Mouse (Mus musculus): ENCODE results near the gene Wwox.

The Wwox gene

GRCm38 (mm10) chr8:114599555-114599954 lies 160.1 kb downstream of the Wwox start:
- DNase-seq (ENCODE audit: low spot score): no peak

- no peak for DNase-seq (ENCODE audit: low spot score)
Observed at GRCm38 (mm10) chr8:114600196-114600595, 160.7 kb downstream of the Wwox start.

- DNase-seq (ENCODE audit: low spot score): peak; percentile 31
Observed at GRCm38 (mm10) chr8:114603046-114603445, 163.6 kb downstream of the Wwox start.

GRCm38 (mm10) chr8:114603561-114603960 lies 164.1 kb downstream of the Wwox start:
- peak; percentile 93 for DNase-seq (ENCODE audit: low spot score)

- no peak for DNase-seq (ENCODE audit: low spot score)
Observed at GRCm38 (mm10) chr8:114604315-114604714, 164.9 kb downstream of the Wwox start.

GRCm38 (mm10) chr8:114605651-114606050 lies 166.2 kb downstream of the Wwox start:
- peak; percentile 47 for DNase-seq (ENCODE audit: low spot score)

GRCm38 (mm10) chr8:114609330-114609729 lies 169.9 kb downstream of the Wwox start:
- DNase-seq (ENCODE audit: low spot score): no peak

GRCm38 (mm10) chr8:114611075-114611474 lies 171.6 kb downstream of the Wwox start:
- no peak for DNase-seq (ENCODE audit: low spot score)

GRCm38 (mm10) chr8:114612091-114612490 lies 172.6 kb downstream of the Wwox start:
- DNase-seq (ENCODE audit: low spot score): peak; percentile 58

- no peak for DNase-seq (ENCODE audit: low spot score)
Observed at GRCm38 (mm10) chr8:114615413-114615812, 176.0 kb downstream of the Wwox start.

- peak; percentile 95 for DNase-seq (ENCODE audit: low spot score)
Observed at GRCm38 (mm10) chr8:114615908-114616307, 176.5 kb downstream of the Wwox start.

- no peak for DNase-seq (ENCODE audit: low spot score)
Observed at GRCm38 (mm10) chr8:114618908-114619508, 179.6 kb downstream of the Wwox start.

- DNase-seq (ENCODE audit: low spot score): no peak
Observed at GRCm38 (mm10) chr8:114625402-114625801, 185.9 kb downstream of the Wwox start.

- DNase-seq (ENCODE audit: low spot score): no peak
Observed at GRCm38 (mm10) chr8:114626897-114627296, 187.4 kb downstream of the Wwox start.

- no peak for DNase-seq (ENCODE audit: low spot score)
Observed at GRCm38 (mm10) chr8:114629719-114630118, 190.3 kb downstream of the Wwox start.

- DNase-seq (ENCODE audit: low spot score): no peak
Observed at GRCm38 (mm10) chr8:114631087-114631486, 191.6 kb downstream of the Wwox start.

- DNase-seq (ENCODE audit: low spot score): no peak
Observed at GRCm38 (mm10) chr8:114634151-114634550, 194.7 kb downstream of the Wwox start.

- no peak for DNase-seq (ENCODE audit: low spot score)
Observed at GRCm38 (mm10) chr8:114634669-114635410, 195.4 kb downstream of the Wwox start.

- DNase-seq (ENCODE audit: low spot score): no peak
Observed at GRCm38 (mm10) chr8:114636376-114636775, 196.9 kb downstream of the Wwox start.

- DNase-seq (ENCODE audit: low spot score): no peak
Observed at GRCm38 (mm10) chr8:114641809-114642208, 202.4 kb downstream of the Wwox start.

GRCm38 (mm10) chr8:114650789-114651188 lies 211.3 kb downstream of the Wwox start:
- DNase-seq (ENCODE audit: low spot score): no peak

- DNase-seq (ENCODE audit: low spot score): peak; percentile 14
Observed at GRCm38 (mm10) chr8:114657789-114658188, 218.3 kb downstream of the Wwox start.

- DNase-seq (ENCODE audit: low spot score): peak; percentile 22
Observed at GRCm38 (mm10) chr8:114658475-114658874, 219.0 kb downstream of the Wwox start.

- DNase-seq (ENCODE audit: low spot score): no peak
Observed at GRCm38 (mm10) chr8:114663053-114663452, 223.6 kb downstream of the Wwox start.

Measured in adipocyte (in vitro differentiated cells).